Mouse (Mus musculus): ENCODE data around the gene Rpn1. TPM values are rescaled to one million over a fixed set of nuclear protein-coding genes. Genes with fewer than 3 reads are reported as not detected.

The Rpn1 gene
- total RNA-seq, 2 experiments from 2014 or later, result 24.0 to 54.5 TPM

DNA sequence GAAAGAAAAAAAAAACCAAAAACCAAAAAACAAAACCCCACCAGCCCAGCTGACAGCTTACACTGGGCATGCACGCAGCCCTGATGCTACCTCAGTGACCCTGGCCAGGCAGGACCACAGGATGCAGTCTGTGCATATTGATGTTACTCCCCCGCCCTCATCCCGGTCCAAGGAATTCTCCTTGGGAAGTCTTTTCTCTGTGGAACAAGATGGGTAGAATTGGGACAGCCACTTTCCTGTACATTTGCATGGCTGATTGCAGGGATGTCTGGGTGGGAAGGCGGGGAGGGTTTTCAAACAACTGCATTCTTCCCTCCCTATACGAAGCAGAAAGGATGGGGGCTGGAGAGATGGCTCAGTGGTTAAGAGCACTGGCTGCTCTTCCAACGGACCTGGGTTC is 68.7 kb downstream of the Rpn1 start:
- no peak for ATAC-seq (replicated peaks; ENCODE audit: low FRiP score, poor library complexity, severe bottlenecking)

Other genes with a start within 250 kb of the Rpn1 start
- gene Gm45140, start 248.7 kb upstream of the Rpn1 start, total RNA-seq (2015; ENCODE audit: low replicate concordance), result 1.3 TPM in 2 replicates
- gene Gm45140, start 248.7 kb upstream of the Rpn1 start, total RNA-seq (2017; ENCODE audit: low replicate concordance), result 12.8 and 18.0 TPM in 2 replicates
- gene Isy1, start 245.7 kb upstream of the Rpn1 start, total RNA-seq (2015; ENCODE audit: low replicate concordance), result 3.7 and 6.3 TPM in 2 replicates
- 3.5 and 5.0 TPM in 2 replicates for gene Isy1, start 245.7 kb upstream of the Rpn1 start, total RNA-seq (2017; ENCODE audit: low replicate concordance)
- 121 and 143 TPM in 2 replicates for gene Cnbp, start 233.4 kb upstream of the Rpn1 start, total RNA-seq (2015; ENCODE audit: low replicate concordance)
- gene Cnbp, start 233.4 kb upstream of the Rpn1 start, total RNA-seq (2017; ENCODE audit: low replicate concordance), result 172 and 205 TPM in 2 replicates
- 11.1 and 11.5 TPM in 2 replicates for gene Copg1, start 196.7 kb upstream of the Rpn1 start, total RNA-seq (2015; ENCODE audit: low replicate concordance)
- 14.5 and 20.5 TPM in 2 replicates for gene Copg1, start 196.7 kb upstream of the Rpn1 start, total RNA-seq (2017; ENCODE audit: low replicate concordance)
- 10.0 TPM in 2 replicates for gene Hmces, start 170.5 kb upstream of the Rpn1 start, total RNA-seq (2015; ENCODE audit: low replicate concordance)
- gene Hmces, start 170.5 kb upstream of the Rpn1 start, total RNA-seq (2017; ENCODE audit: low replicate concordance), result 7.8 and 8.6 TPM in 2 replicates
- not detected in 2 replicates for gene H1fx, start 102.8 kb upstream of the Rpn1 start, total RNA-seq (2015; ENCODE audit: low replicate concordance)
- gene H1fx, start 102.8 kb upstream of the Rpn1 start, total RNA-seq (2017; ENCODE audit: low replicate concordance), result not detected in 2 replicates
- gene Rab7, start 39.2 kb upstream of the Rpn1 start, total RNA-seq (2015; ENCODE audit: low replicate concordance), result 76.7 and 111 TPM in 2 replicates
- gene Rab7, start 39.2 kb upstream of the Rpn1 start, total RNA-seq (2017; ENCODE audit: low replicate concordance), result 29.4 and 36.0 TPM in 2 replicates
- gene Gata2, start 109.4 kb downstream of the Rpn1 start, total RNA-seq (2015; ENCODE audit: low replicate concordance), result 3.8 and 9.4 TPM in 2 replicates
- gene Gata2, start 109.4 kb downstream of the Rpn1 start, total RNA-seq (2017; ENCODE audit: low replicate concordance), result 4.4 and 7.9 TPM in 2 replicates
- not detected in 2 replicates for gene Dnajb8, start 137.8 kb downstream of the Rpn1 start, total RNA-seq (2015; ENCODE audit: low replicate concordance)
- not detected in 2 replicates for gene Dnajb8, start 137.8 kb downstream of the Rpn1 start, total RNA-seq (2017; ENCODE audit: low replicate concordance)

All from erythroblast, adult 5-6 weeks (primary cell).